8 mouse cellular contexts compared by ENCODE assay signal in genomic region chr11:120629911-120630310, GRCm38 (mm10). TPM values are rescaled to one million over a fixed set of nuclear protein-coding genes. Genes with fewer than 3 reads are reported as not detected.
DNase-seq lines count a peak whose midpoint lies in the region; ATAC-seq and TF ChIP-seq lines count a peak whose summit lies in the region.

No protein-coding gene starts in this region.

- intact Hi-C loops in heart, postnatal 36 days (cut with DNase I), result loop anchor here (5.0 kb wide), 1 partner anchor 42 kb away; the partner anchor contains the start of gene Aspscr1

- H3K79me2 ChIP-seq in myocyte (ENCODE audit: control insufficient read depth, insufficient read depth), result peaks cover 78% of the 10 kb centered on the region

- no peak for ATAC-seq in embryonic facial prominence, embryonic 14.5 days (ENCODE audit: low read depth)
- no peak for ATAC-seq in limb, embryonic 11.5 days (ENCODE audit: insufficient number of reproducible peaks, low FRiP score, low TSS enrichment, low read depth)

- H3K9me3 ChIP-seq in embryonic facial prominence, embryonic 14.5 days (ENCODE audit: control insufficient read depth, low read length), result no peaks in the 10 kb centered on the region
- H3K9me3 ChIP-seq in limb, embryonic 11.5 days (ENCODE audit: control insufficient read depth, low read length), result no peaks in the 10 kb centered on the region

- 52% methylated on average over 5 of the region's 7 CpGs for WGBS in embryonic facial prominence, embryonic 14.5 days
- WGBS in limb, embryonic 11.5 days, result 58% methylated on average over 7 of the region's 7 CpGs

- H3K4me1 ChIP-seq in embryonic facial prominence, embryonic 14.5 days (ENCODE audit: control insufficient read depth, insufficient read depth, low read length), result peaks cover 19% of the 10 kb centered on the region
- peaks cover 23% of the 10 kb centered on the region for H3K4me1 ChIP-seq in limb, embryonic 11.5 days (ENCODE audit: control insufficient read depth, insufficient read depth, low read length)

- H3K27me3 ChIP-seq in embryonic facial prominence, embryonic 14.5 days (replicated peaks; ENCODE audit: control insufficient read depth, insufficient read depth, low read length), result no peaks in the 10 kb centered on the region
- H3K27me3 ChIP-seq in limb, embryonic 11.5 days (ENCODE audit: control insufficient read depth, insufficient read depth, low read length), result no peaks in the 10 kb centered on the region
- H3K27me3 ChIP-seq in myocyte (ENCODE audit: control insufficient read depth, insufficient read depth, insufficient read length), result no peaks in the 10 kb centered on the region

- peak; percentile 40 for DNase-seq in thymus, postnatal 0 days (ENCODE audit: low spot score)
- DNase-seq in thymus, postnatal 10 days (ENCODE audit: low spot score in 2 of 2), result no peak
- DNase-seq in embryonic facial prominence, embryonic 14.5 days (ENCODE audit: low spot score), result no peak
- peak; percentile 63 to 66 for DNase-seq in heart, postnatal 36 days
- no peak for DNase-seq in limb, embryonic 11.5 days (ENCODE audit: low spot score)
- no peak for DNase-seq in right cerebral cortex, adult 2 months (ENCODE audit: low spot score in 2 of 2)
- no peak for DNase-seq in left cerebral cortex, adult 11 months (ENCODE audit: low spot score)

- peak overlapping the region; percentile 40 for H3K9ac ChIP-seq in embryonic facial prominence, embryonic 14.5 days (ENCODE audit: low read depth, low read length)
- peak overlapping the region; percentile 23; the same call in 1 of the 2 replicates for H3K9ac ChIP-seq in limb, embryonic 11.5 days (ENCODE audit: low read length)

- no peak for TF ChIP-seq POLR2A in myocyte (IDR thresholded peaks at IDR 0.05; ENCODE audit: insufficient read length, low read depth)

- H3K4me2 ChIP-seq in embryonic facial prominence, embryonic 14.5 days (ENCODE audit: low read depth, low read length), result peak overlapping the region; percentile 90; the same call in 1 of the 2 replicates
- H3K4me2 ChIP-seq in limb, embryonic 11.5 days (ENCODE audit: low read depth, severe bottlenecking), result no peak overlapping the region
- H3K4me2 ChIP-seq in myocyte (ENCODE audit: low read depth), result peak overlapping the region; percentile 94

- H3ac ChIP-seq in myocyte (ENCODE audit: control insufficient read depth, insufficient read length), result no peak overlapping the region

- H3K36me3 ChIP-seq in embryonic facial prominence, embryonic 14.5 days (ENCODE audit: control insufficient read depth, insufficient read depth, low read length), result peaks cover 27% of the 10 kb centered on the region
- H3K36me3 ChIP-seq in limb, embryonic 11.5 days (ENCODE audit: control insufficient read depth, insufficient read depth, low read length), result peaks cover 2% of the 10 kb centered on the region; the same call in 1 of the 2 replicates
- peaks cover 17% of the 10 kb centered on the region for H3K36me3 ChIP-seq in myocyte (ENCODE audit: control insufficient read depth, insufficient read depth)

- no peak overlapping the region for H3K4me3 ChIP-seq in embryonic facial prominence, embryonic 14.5 days (ENCODE audit: low read depth, low read length)
- H3K4me3 ChIP-seq in limb, embryonic 11.5 days (ENCODE audit: low read depth, low read length), result no peak overlapping the region
- peak overlapping the region; percentile 68 for H3K4me3 ChIP-seq in myocyte

- 0 out of 2 replicates have a peak overlapping the region, but pooled peaks have one; percentile 21 for H3K27ac ChIP-seq in embryonic facial prominence, embryonic 14.5 days (replicated peaks; ENCODE audit: low read depth, low read length)
- no peak overlapping the region for H3K27ac ChIP-seq in limb, embryonic 11.5 days (replicated peaks; ENCODE audit: low read depth, low read length)

TF ChIP-seq in myocyte, 11 proteins besides CTCF, POLR2A, EP300 and RAD21:
- no peak for TF ChIP-seq MYOD1 (IDR thresholded peaks at IDR 0.05; ENCODE audit: control insufficient read depth in 1 of 3, insufficient read length in 2 of 3, low read depth in 2 of 3)
- TF ChIP-seq TCF12 (IDR thresholded peaks at IDR 0.05; ENCODE audit: insufficient read depth, poor library complexity, severe bottlenecking), result no peak
- no peak for TF ChIP-seq CEBPB (IDR thresholded peaks at IDR 0.05; ENCODE audit: insufficient read depth, poor library complexity, severe bottlenecking)
- TF ChIP-seq USF1 (IDR thresholded peaks at IDR 0.05; ENCODE audit: low read depth), result no peak

RNA-seq across cellular contexts. Expression of gene Mafg, which starts 3.5 kb away (rescaled TPM):
- 16.5 and 18.7 TPM in 2 replicates for polyA plus RNA-seq in thymus, postnatal 0 days (2015; fragmentation: Nextera tagmentation; extraction: Ambion mirVana)
- 26.3 and 26.8 TPM in 2 replicates for polyA plus RNA-seq in embryonic facial prominence, embryonic 14.5 days (2014; fragmentation: Nextera tagmentation; extraction: Ambion mirVana)
- total RNA-seq in heart, postnatal 36 days (2021), result 10 to 100 TPM; 39.3 to 43.8 TPM
- polyA plus RNA-seq in limb, embryonic 11.5 days (2014; fragmentation: Nextera tagmentation; extraction: Ambion mirVana), result 22.6 and 24.2 TPM in 2 replicates
- polyA plus RNA-seq in myocyte (2012; fragmentation: generic; extraction: Trizol), result 43.1 TPM

RNA-seq across cellular contexts. Expression of gene Sirt7, which starts 4.9 kb away (rescaled TPM):
- 100 and 108 TPM in 2 replicates for polyA plus RNA-seq in thymus, postnatal 0 days (2015; fragmentation: Nextera tagmentation; extraction: Ambion mirVana)
- polyA plus RNA-seq in embryonic facial prominence, embryonic 14.5 days (2014; fragmentation: Nextera tagmentation; extraction: Ambion mirVana), result 21.8 and 23.0 TPM in 2 replicates
- 10 to 100 TPM; 10.0 to 10.1 TPM for total RNA-seq in heart, postnatal 36 days (2021)
- 24.6 TPM in 2 replicates for polyA plus RNA-seq in limb, embryonic 11.5 days (2014; fragmentation: Nextera tagmentation; extraction: Ambion mirVana)
- 29.9 TPM for polyA plus RNA-seq in myocyte (2012; fragmentation: generic; extraction: Trizol)

RNA-seq across cellular contexts. Expression of gene Pcyt2, which starts 12.2 kb away (rescaled TPM):
- polyA plus RNA-seq in thymus, postnatal 0 days (2015; fragmentation: Nextera tagmentation; extraction: Ambion mirVana), result 113 and 114 TPM in 2 replicates
- 88.8 and 97.5 TPM in 2 replicates for polyA plus RNA-seq in embryonic facial prominence, embryonic 14.5 days (2014; fragmentation: Nextera tagmentation; extraction: Ambion mirVana)
- 10 to 100 TPM; 48.2 to 54.6 TPM for total RNA-seq in heart, postnatal 36 days (2021)
- 105 and 111 TPM in 2 replicates for polyA plus RNA-seq in limb, embryonic 11.5 days (2014; fragmentation: Nextera tagmentation; extraction: Ambion mirVana)
- 117 TPM for polyA plus RNA-seq in myocyte (2012; fragmentation: generic; extraction: Trizol)

RNA-seq across cellular contexts. Expression of gene Pycr1, which starts 13.7 kb away (rescaled TPM):
- 1.7 and 2.9 TPM in 2 replicates for polyA plus RNA-seq in thymus, postnatal 0 days (2015; fragmentation: Nextera tagmentation; extraction: Ambion mirVana)
- 56.7 and 64.7 TPM in 2 replicates for polyA plus RNA-seq in embryonic facial prominence, embryonic 14.5 days (2014; fragmentation: Nextera tagmentation; extraction: Ambion mirVana)
- 1 to 10 TPM; 1.2 to 1.3 TPM for total RNA-seq in heart, postnatal 36 days (2021)
- polyA plus RNA-seq in limb, embryonic 11.5 days (2014; fragmentation: Nextera tagmentation; extraction: Ambion mirVana), result 33.3 and 34.2 TPM in 2 replicates
- polyA plus RNA-seq in myocyte (2012; fragmentation: generic; extraction: Trizol), result 56.9 TPM

RNA-seq across cellular contexts. Expression of gene Myadml2, which starts 18.0 kb away (rescaled TPM):
- polyA plus RNA-seq in thymus, postnatal 0 days (2015; fragmentation: Nextera tagmentation; extraction: Ambion mirVana), result 0.56 and 0.86 TPM in 2 replicates
- polyA plus RNA-seq in embryonic facial prominence, embryonic 14.5 days (2014; fragmentation: Nextera tagmentation; extraction: Ambion mirVana), result 3.4 and 3.6 TPM in 2 replicates
- total RNA-seq in heart, postnatal 36 days (2021), result 10 to 100 TPM; 76.1 to 78.1 TPM
- not detected in 2 replicates for polyA plus RNA-seq in limb, embryonic 11.5 days (2014; fragmentation: Nextera tagmentation; extraction: Ambion mirVana)
- 4.6 TPM for polyA plus RNA-seq in myocyte (2012; fragmentation: generic; extraction: Trizol)

Comparison
In these comparisons a context has a peak if more than half of its experiments do, and no peak if none do; other contexts are left out.
1. DNase-seq: peak in thymus, postnatal 0 days (single experiment) and heart, postnatal 36 days (2 of 2); none in thymus, postnatal 10 days (0 of 2), embryonic facial prominence, embryonic 14.5 days (single experiment), limb, embryonic 11.5 days (single experiment), right cerebral cortex, adult 2 months (0 of 2) and left cerebral cortex, adult 11 months (single experiment).